Mouse (Mus musculus): ENCODE results near the gene Znfx1.

The Znfx1 gene

GRCm38 (mm10) chr2:166991945-166992344, 70.9 kb downstream of the Znfx1 start:
- no peak for DNase-seq

- DNase-seq = no peak
Observed at GRCm38 (mm10) chr2:166990861-166991260, 72.0 kb downstream of the Znfx1 start.
